Mouse (Mus musculus): ENCODE data around the gene Zfp292. TPM values are rescaled to one million over a fixed set of nuclear protein-coding genes. Genes with fewer than 3 reads are reported as not detected.
"Not testable (repeated sequence)": the region's sequence is repeated elsewhere in the genome, so short reads cannot be mapped to it uniquely, and the experiment has no call there.

Gene Zfp292
- total RNA-seq, 1 experiment, result 25.3 TPM

DNA sequence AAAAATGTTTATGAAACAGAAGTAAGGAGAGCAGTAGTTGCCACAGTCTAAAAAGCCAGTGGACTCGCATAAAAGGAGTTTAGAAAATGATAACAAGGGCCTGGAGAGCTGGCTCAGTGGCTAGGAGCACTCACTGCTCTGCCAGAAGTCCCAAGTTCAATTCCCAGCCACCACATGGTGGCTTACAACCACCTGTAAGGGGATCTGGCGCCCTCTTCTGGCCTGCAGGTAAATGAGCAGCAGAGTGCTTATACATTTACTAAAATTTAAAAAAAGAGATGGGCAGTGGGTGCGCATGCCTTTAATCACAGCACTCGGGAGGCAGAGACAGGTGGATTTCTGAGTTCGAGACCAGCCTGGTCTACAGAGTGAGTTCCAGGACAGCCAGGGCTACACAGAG is 22.6 kb upstream of the Zfp292 start:
- H3K27ac ChIP-seq (ENCODE audit: insufficient read depth, low read depth, low read length, poor library complexity, severe bottlenecking), result no peak overlapping the region
- in situ Hi-C loops (cut with MboI; ENCODE audit: low sequenced_read_pairs in 2 of 2, unreplicated experiment in 2 of 2), result no loop called here
- no peak overlapping the region for H3K4me3 ChIP-seq (ENCODE audit: insufficient read depth in 1 of 2, low read depth in 1 of 2, low read length in 2 of 2, poor library complexity in 1 of 2, severe bottlenecking in 1 of 2)
- peaks cover 2 to 14% of the 10 kb centered on the region in 2 experiments; a peak in 3 of 4 replicates for H3K4me1 ChIP-seq (ENCODE audit: control insufficient read depth in 2 of 2, insufficient read depth in 2 of 2, low read length in 2 of 2, poor library complexity in 1 of 2)
- H3K36me3 ChIP-seq (ENCODE audit: control insufficient read depth, insufficient read depth, low read length, poor library complexity, severe bottlenecking), result no peaks in the 10 kb centered on the region
- no peak for DNase-seq (ENCODE audit: low read depth, low spot score)
- no peaks in the 10 kb centered on the region for H3K9me3 ChIP-seq (ENCODE audit: control insufficient read depth, insufficient read depth, low read depth, low read length)
- TF ChIP-seq CHD2 (IDR thresholded peaks at IDR 0.05; ENCODE audit: low read depth, low read length), result no peak
- peak; percentile 69 for TF ChIP-seq ZC3H11A (IDR thresholded peaks at IDR 0.05; ENCODE audit: borderline replicate concordance, low read depth, low read length)
- TF ChIP-seq ZNF384 (IDR thresholded peaks at IDR 0.05; ENCODE audit: low read depth, low read length), result peak; percentile 59; the same call in 1 of the 2 replicates
- H3K9ac ChIP-seq (ENCODE audit: insufficient read depth, low read depth, low read length, poor library complexity, severe bottlenecking), result no peak overlapping the region

DNA sequence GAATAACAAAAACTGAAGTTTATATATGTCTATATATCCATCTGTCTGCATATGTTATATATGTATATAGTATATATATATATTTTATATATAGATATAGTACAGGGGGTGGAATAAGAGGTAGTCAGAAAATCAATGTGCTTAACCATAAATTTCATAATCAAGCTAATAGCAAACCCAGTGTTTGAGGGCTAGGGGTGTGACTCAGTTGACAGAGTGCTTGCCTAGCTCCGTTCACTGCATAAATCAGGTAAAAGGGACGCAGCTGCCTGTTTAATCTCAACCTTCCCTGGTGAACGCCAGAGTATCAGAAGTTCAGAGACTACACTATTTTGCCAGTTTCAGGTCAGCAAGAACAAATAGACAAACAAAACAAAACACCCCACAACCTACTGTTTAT is 18.8 kb upstream of the Zfp292 start:
- not testable (repeated sequence) for H3K27ac ChIP-seq (ENCODE audit: insufficient read depth, low read depth, low read length, poor library complexity, severe bottlenecking)

DNA sequence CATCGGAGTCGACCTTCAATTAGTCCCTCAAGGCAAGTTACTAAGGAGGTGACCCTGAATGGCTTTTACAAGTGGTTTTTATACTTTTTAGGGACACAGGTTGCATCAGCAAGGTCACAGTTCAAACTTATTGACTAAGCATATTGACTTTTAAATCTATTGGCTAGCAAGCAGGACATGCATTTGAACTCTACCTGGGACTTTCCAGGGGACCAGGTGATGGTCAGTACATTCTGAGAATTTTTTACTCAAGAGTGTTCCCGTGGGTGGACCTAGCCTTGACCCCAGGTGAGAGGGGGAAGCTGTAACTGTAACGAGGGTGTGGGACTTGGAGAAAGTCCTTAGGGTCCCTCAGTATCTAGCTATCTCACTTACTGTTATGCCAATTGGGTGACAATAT is 18.4 kb upstream of the Zfp292 start:
- Histone ChIP-seq H3K9me3 (ENCODE audit: control insufficient read depth, insufficient read depth, low read depth, low read length) (no peaks in the 10 kb centered on the region), H3K36me3 (ENCODE audit: control insufficient read depth, insufficient read depth, low read length, poor library complexity, severe bottlenecking) (no peaks in the 10 kb centered on the region), H3K9ac (ENCODE audit: insufficient read depth, low read depth, low read length, poor library complexity, severe bottlenecking) (no peak overlapping the region), H3K27ac (ENCODE audit: insufficient read depth, low read depth, low read length, poor library complexity, severe bottlenecking) (no peak overlapping the region), H3K4me1 (ENCODE audit: control insufficient read depth in 2 of 2, insufficient read depth in 2 of 2, low read length in 2 of 2, poor library complexity in 1 of 2) (peaks cover 2 to 12% of the 10 kb centered on the region in 2 experiments; a peak in 3 of 4 replicates), H3K4me3 (ENCODE audit: insufficient read depth in 1 of 2, low read depth in 1 of 2, low read length in 2 of 2, poor library complexity in 1 of 2, severe bottlenecking in 1 of 2) (no peak overlapping the region)
- TF ChIP-seq ZC3H11A (IDR thresholded peaks at IDR 0.05; ENCODE audit: borderline replicate concordance, low read depth, low read length), result no peak
- no peak for TF ChIP-seq ZNF384 (IDR thresholded peaks at IDR 0.05; ENCODE audit: low read depth, low read length)
- TF ChIP-seq MAFK (IDR thresholded peaks at IDR 0.05; ENCODE audit: insufficient read depth, low read depth, low read length), result no peak
- no peak for TF ChIP-seq CHD2 (IDR thresholded peaks at IDR 0.05; ENCODE audit: low read depth, low read length)
- in situ Hi-C loops (cut with MboI; ENCODE audit: low sequenced_read_pairs in 2 of 2, unreplicated experiment in 2 of 2), result no loop called here
- no peak for DNase-seq (ENCODE audit: low read depth, low spot score)

More for the DNA sequence above, 18.8 kb upstream of the Zfp292 start:
- H3K4me3 ChIP-seq (ENCODE audit: insufficient read depth in 1 of 2, low read depth in 1 of 2, low read length in 2 of 2, poor library complexity in 1 of 2, severe bottlenecking in 1 of 2); H3K36me3 ChIP-seq (ENCODE audit: control insufficient read depth, insufficient read depth, low read length, poor library complexity, severe bottlenecking); H3K9ac ChIP-seq (ENCODE audit: insufficient read depth, low read depth, low read length, poor library complexity, severe bottlenecking); DNase-seq (ENCODE audit: low read depth, low spot score); in situ Hi-C loops (cut with MboI; ENCODE audit: low sequenced_read_pairs in 2 of 2, unreplicated experiment in 2 of 2); H3K9me3 ChIP-seq (ENCODE audit: control insufficient read depth, insufficient read depth, low read depth, low read length): not testable (repeated sequence)
- H3K4me1 ChIP-seq (ENCODE audit: control insufficient read depth in 2 of 2, insufficient read depth in 2 of 2, low read length in 2 of 2, poor library complexity in 1 of 2), result peaks cover 2 to 13% of the 10 kb centered on the region in 2 experiments; a peak in 3 of 4 replicates

DNA sequence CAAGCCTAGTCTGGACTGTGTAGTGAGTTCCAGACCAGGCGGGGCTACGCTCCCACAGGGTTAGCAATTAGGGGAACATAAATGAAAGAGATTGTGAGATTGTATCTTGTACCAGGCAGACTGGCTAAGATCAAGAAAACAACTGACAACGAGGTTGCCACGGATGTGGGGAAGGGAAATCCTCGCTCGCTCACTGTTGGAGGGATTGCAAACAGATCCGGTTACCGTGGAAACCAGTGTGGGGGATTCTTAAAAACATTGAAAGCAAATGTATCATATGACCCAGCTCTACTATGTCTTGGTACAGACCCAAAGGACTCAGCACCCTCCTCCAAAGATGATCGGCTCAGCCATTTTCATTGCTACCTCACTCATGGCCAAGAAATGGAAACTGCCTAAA is 17.4 kb upstream of the Zfp292 start:
- no peak for DNase-seq (ENCODE audit: low read depth, low spot score)
- no peak overlapping the region for H3K4me3 ChIP-seq (ENCODE audit: insufficient read depth in 1 of 2, low read depth in 1 of 2, low read length in 2 of 2, poor library complexity in 1 of 2, severe bottlenecking in 1 of 2)
- no peaks in the 10 kb centered on the region for H3K36me3 ChIP-seq (ENCODE audit: control insufficient read depth, insufficient read depth, low read length, poor library complexity, severe bottlenecking)
- in situ Hi-C loops (cut with MboI; ENCODE audit: low sequenced_read_pairs in 2 of 2, unreplicated experiment in 2 of 2), result no loop called here
- TF ChIP-seq CHD2 (IDR thresholded peaks at IDR 0.05; ENCODE audit: low read depth, low read length) (no peak), HCFC1 (IDR thresholded peaks at IDR 0.05; ENCODE audit: borderline replicate concordance, insufficient read depth, low read length) (no peak), MAFK (IDR thresholded peaks at IDR 0.05; ENCODE audit: insufficient read depth, low read depth, low read length) (no peak), ZNF384 (IDR thresholded peaks at IDR 0.05; ENCODE audit: low read depth, low read length) (no peak), ZC3H11A (IDR thresholded peaks at IDR 0.05; ENCODE audit: borderline replicate concordance, low read depth, low read length) (no peak)
- H3K27ac ChIP-seq (ENCODE audit: insufficient read depth, low read depth, low read length, poor library complexity, severe bottlenecking), result no peak overlapping the region
- no peak overlapping the region for H3K9ac ChIP-seq (ENCODE audit: insufficient read depth, low read depth, low read length, poor library complexity, severe bottlenecking)
- no peaks in the 10 kb centered on the region for H3K9me3 ChIP-seq (ENCODE audit: control insufficient read depth, insufficient read depth, low read depth, low read length)
- H3K4me1 ChIP-seq (ENCODE audit: control insufficient read depth in 2 of 2, insufficient read depth in 2 of 2, low read length in 2 of 2, poor library complexity in 1 of 2), result peaks cover 2 to 10% of the 10 kb centered on the region in 2 experiments; a peak in 3 of 4 replicates

- no peak for DNase-seq (ENCODE audit: low read depth, low spot score)
- in situ Hi-C loops (cut with MboI; ENCODE audit: low sequenced_read_pairs in 2 of 2, unreplicated experiment in 2 of 2), result no loop called here
- Histone ChIP-seq H3K4me3 (ENCODE audit: insufficient read depth in 1 of 2, low read depth in 1 of 2, low read length in 2 of 2, poor library complexity in 1 of 2, severe bottlenecking in 1 of 2) (no peak overlapping the region), H3K4me1 (ENCODE audit: control insufficient read depth in 2 of 2, insufficient read depth in 2 of 2, low read length in 2 of 2, poor library complexity in 1 of 2) (peaks cover 2 to 10% of the 10 kb centered on the region in 2 experiments; a peak in 3 of 4 replicates), H3K9ac (ENCODE audit: insufficient read depth, low read depth, low read length, poor library complexity, severe bottlenecking) (no peak overlapping the region), H3K27ac (ENCODE audit: insufficient read depth, low read depth, low read length, poor library complexity, severe bottlenecking) (no peak overlapping the region), H3K9me3 (ENCODE audit: control insufficient read depth, insufficient read depth, low read depth, low read length) (no peaks in the 10 kb centered on the region), H3K36me3 (ENCODE audit: control insufficient read depth, insufficient read depth, low read length, poor library complexity, severe bottlenecking) (no peaks in the 10 kb centered on the region)
- TF ChIP-seq CHD2 (IDR thresholded peaks at IDR 0.05; ENCODE audit: low read depth, low read length), result no peak
Observed at GRCm38 (mm10) chr4:34899322-34899721, 16.6 kb upstream of the Zfp292 start.
